Mouse (Mus musculus): Measurements from ENCODE around the gene Fam120b. TPM values are rescaled to one million over a fixed set of nuclear protein-coding genes. Genes with fewer than 3 reads are reported as not detected.
A peak's percentile ranks its signal among the peaks of the same experiment; 100 is the strongest.
"Not testable (repeated sequence)": the region's sequence is repeated elsewhere in the genome, so short reads cannot be mapped to it uniquely, and the experiment has no call there.

The Fam120b gene
- total and polyA plus RNA-seq, 2 experiments from 2014 or later, result 35.8 to 40.6 TPM

DNA sequence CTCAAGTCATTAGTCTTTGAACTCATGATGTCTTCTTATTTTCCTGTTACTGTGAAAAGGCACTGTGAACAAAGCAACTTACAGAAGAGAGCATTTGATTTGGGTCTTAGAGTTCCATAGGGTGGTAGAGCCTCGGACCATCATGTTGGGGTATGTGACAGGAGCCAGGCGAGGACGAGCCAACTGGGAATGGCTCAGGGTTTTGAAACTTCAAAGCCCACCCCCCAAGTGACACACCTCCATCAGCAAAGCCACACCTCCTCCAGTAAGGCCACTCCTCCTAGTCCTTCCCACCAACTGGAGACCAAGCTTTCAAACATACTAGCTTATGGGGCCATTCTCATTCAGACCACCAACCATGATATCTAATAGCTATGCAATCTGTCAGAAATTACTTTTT is 36.0 kb downstream of the Fam120b start:
- Histone ChIP-seq H3K36me3 (ENCODE audit: insufficient read depth, low read length) (peaks cover 43% of the 10 kb centered on the region), H3K4me1 (ENCODE audit: insufficient read depth, low read length) (no peaks in the 10 kb centered on the region), H3K27ac (ENCODE audit: low read depth, low read length) (no peak overlapping the region), H3K9me3 (ENCODE audit: low read length) (no peaks in the 10 kb centered on the region), H3K27me3 (ENCODE audit: insufficient read depth, low read length) (no peaks in the 10 kb centered on the region), H3K9ac (replicated peaks; ENCODE audit: low read length, poor library complexity, severe bottlenecking) (no peak overlapping the region), H3K4me2 (ENCODE audit: low read depth, low read length, poor library complexity, severe bottlenecking) (no peak overlapping the region), H3K4me3 (ENCODE audit: low read depth, low read length) (no peak overlapping the region)
- TF ChIP-seq CTCF (IDR thresholded peaks at IDR 0.05), result no peak
- WGBS, result 83% methylated on average over 3 of the region's 3 CpGs
- no peak for DNase-seq (ENCODE audit: low spot score)
- ATAC-seq (ENCODE audit: low FRiP score), result no peak

DNA sequence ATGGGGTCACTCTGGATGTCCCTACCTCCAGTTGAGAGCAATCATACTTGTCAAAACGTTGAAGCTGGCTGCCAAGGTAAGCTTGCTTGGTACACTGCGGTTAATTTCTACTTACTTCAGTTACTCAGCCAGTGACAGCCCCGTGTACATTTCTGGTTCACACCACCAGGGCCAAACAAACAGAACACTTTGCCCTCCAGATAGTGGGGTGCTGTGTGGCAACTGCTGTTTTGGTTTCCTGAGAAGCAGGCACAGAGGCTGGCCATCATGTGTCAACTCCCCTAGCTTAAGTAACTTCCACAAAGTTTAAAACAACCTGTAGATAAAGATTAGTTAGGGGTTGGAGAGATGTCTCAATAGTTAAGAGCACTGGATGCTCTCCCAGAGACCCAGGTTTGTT is 38.7 kb downstream of the Fam120b start:
- no peaks in the 10 kb centered on the region for H3K27me3 ChIP-seq (ENCODE audit: insufficient read depth, low read length)
- no peaks in the 10 kb centered on the region for H3K9me3 ChIP-seq (ENCODE audit: low read length)
- no peak overlapping the region for H3K4me3 ChIP-seq (ENCODE audit: low read depth, low read length)
- TF ChIP-seq CTCF (IDR thresholded peaks at IDR 0.05), result no peak
- DNase-seq (ENCODE audit: low spot score) (no peak), ATAC-seq (ENCODE audit: low FRiP score) (no peak)
- H3K9ac ChIP-seq (replicated peaks; ENCODE audit: low read length, poor library complexity, severe bottlenecking), result no peak overlapping the region
- H3K36me3 ChIP-seq (ENCODE audit: insufficient read depth, low read length), result peaks cover 19% of the 10 kb centered on the region
- H3K4me1 ChIP-seq (ENCODE audit: insufficient read depth, low read length), result no peaks in the 10 kb centered on the region
- 82% methylated on average over 3 of the region's 3 CpGs for WGBS
- no peak overlapping the region for H3K4me2 ChIP-seq (ENCODE audit: low read depth, low read length, poor library complexity, severe bottlenecking)
- no peak overlapping the region for H3K27ac ChIP-seq (ENCODE audit: low read depth, low read length)

DNA sequence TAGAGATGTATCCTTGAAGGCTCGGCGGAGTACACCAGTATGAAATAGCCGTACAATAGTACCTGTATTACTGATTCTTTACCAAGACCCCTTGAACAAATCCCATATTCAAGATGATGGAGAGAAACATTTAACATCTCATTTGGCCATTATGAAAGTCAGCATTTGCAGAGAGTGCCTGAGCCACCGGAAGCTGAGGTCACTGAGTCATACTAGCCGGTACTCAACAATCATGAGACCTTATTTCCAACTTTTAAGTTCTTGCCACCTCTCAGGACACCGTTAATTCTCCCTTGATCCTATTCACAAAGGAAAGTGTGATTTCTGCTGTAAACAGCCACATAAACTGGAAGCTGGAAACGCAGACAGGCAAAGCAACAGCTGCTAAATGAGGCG is 44.1 kb downstream of the Fam120b start:
- DNase-seq (ENCODE audit: low spot score) (no peak), ATAC-seq (ENCODE audit: low FRiP score) (no peak)
- Histone ChIP-seq H3K4me2 (ENCODE audit: low read depth, low read length, poor library complexity, severe bottlenecking) (no peak overlapping the region), H3K9ac (replicated peaks; ENCODE audit: low read length, poor library complexity, severe bottlenecking) (no peak overlapping the region), H3K4me3 (ENCODE audit: low read depth, low read length) (no peak overlapping the region), H3K36me3 (ENCODE audit: insufficient read depth, low read length) (no peaks in the 10 kb centered on the region), H3K9me3 (ENCODE audit: low read length) (no peaks in the 10 kb centered on the region), H3K27ac (ENCODE audit: low read depth, low read length) (no peak overlapping the region), H3K27me3 (ENCODE audit: insufficient read depth, low read length) (no peaks in the 10 kb centered on the region), H3K4me1 (ENCODE audit: insufficient read depth, low read length) (no peaks in the 10 kb centered on the region)
- TF ChIP-seq CTCF (IDR thresholded peaks at IDR 0.05), result no peak
- 67% methylated on average over 8 of the region's 8 CpGs for WGBS

DNA sequence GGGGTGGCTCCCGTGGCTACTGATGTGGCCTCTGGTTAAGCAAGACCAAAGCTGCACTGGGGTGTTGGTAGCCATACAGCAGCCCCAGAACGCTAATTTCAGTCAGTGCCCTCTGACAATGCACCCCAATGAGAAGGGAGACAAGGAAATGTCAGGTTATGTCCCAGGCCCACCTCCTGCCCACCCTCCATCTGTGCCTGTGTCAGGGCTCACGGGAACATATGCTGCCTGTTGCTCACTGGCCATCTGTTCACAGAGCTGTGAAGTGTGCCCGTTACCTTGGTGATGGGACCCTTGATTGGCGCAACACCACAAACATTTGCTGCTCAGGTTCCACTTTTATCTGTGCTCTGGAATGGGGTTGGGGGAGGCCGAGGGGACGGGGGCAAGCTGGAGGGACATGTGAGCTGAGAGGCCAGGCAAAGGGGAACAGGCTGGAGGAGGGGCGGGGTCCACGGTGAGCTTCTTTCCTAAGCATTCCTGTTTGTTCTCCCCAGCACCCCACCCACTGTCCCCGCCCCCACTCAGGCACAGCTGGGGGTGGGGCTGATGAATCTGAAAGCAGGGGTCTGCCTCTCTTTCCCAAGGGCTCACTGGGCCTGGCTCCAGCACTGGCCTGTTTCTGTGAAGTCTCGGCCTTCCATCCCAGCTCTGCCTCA is 44.6 kb downstream of the Fam120b start:
- Histone ChIP-seq H3K4me3 (ENCODE audit: low read depth, low read length) (no peak overlapping the region), H3K4me2 (ENCODE audit: low read depth, low read length, poor library complexity, severe bottlenecking) (no peak overlapping the region), H3K9ac (replicated peaks; ENCODE audit: low read length, poor library complexity, severe bottlenecking) (no peak overlapping the region), H3K27ac (ENCODE audit: low read depth, low read length) (no peak overlapping the region), H3K4me1 (ENCODE audit: insufficient read depth, low read length) (no peaks in the 10 kb centered on the region), H3K9me3 (ENCODE audit: low read length) (no peaks in the 10 kb centered on the region), H3K27me3 (ENCODE audit: insufficient read depth, low read length) (no peaks in the 10 kb centered on the region), H3K36me3 (ENCODE audit: insufficient read depth, low read length) (no peaks in the 10 kb centered on the region)
- no peak for TF ChIP-seq CTCF (IDR thresholded peaks at IDR 0.05)
- ATAC-seq (ENCODE audit: low FRiP score), result peak; percentile 69
- peak; percentile 81 for DNase-seq (ENCODE audit: low spot score)
- 6% methylated on average over 11 of the region's 11 CpGs for WGBS

DNA sequence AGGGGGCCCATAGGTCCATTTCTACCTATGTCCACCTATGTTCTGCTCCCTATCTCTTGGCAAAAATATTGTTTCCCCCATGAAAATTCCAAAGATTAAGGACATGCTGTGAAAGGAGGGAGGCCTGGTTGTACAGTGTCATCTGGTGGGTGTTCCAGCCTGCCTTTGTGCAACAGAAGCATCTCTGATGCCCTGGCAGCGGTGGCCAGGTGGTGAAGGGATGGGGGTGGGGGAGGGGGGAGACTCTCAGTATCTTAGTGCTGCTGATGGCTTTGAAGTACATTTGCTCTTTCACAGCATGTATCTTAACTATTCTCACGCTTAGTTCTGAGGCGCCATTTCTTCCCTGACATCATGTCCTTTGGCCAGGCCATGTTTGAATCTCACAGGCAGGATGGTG is 49.4 kb downstream of the Fam120b start:
- Histone ChIP-seq H3K4me1 (ENCODE audit: insufficient read depth, low read length) (no peaks in the 10 kb centered on the region), H3K27me3 (ENCODE audit: insufficient read depth, low read length) (no peaks in the 10 kb centered on the region), H3K9ac (replicated peaks; ENCODE audit: low read length, poor library complexity, severe bottlenecking) (no peak overlapping the region), H3K4me2 (ENCODE audit: low read depth, low read length, poor library complexity, severe bottlenecking) (no peak overlapping the region), H3K27ac (ENCODE audit: low read depth, low read length) (no peak overlapping the region), H3K36me3 (ENCODE audit: insufficient read depth, low read length) (no peaks in the 10 kb centered on the region), H3K9me3 (ENCODE audit: low read length) (no peaks in the 10 kb centered on the region), H3K4me3 (ENCODE audit: low read depth, low read length) (no peak overlapping the region)
- DNase-seq (ENCODE audit: low spot score) (no peak), ATAC-seq (ENCODE audit: low FRiP score) (no peak)
- no peak for TF ChIP-seq CTCF (IDR thresholded peaks at IDR 0.05)
- WGBS, result 92% methylated on average over 3 of the region's 3 CpGs

DNA sequence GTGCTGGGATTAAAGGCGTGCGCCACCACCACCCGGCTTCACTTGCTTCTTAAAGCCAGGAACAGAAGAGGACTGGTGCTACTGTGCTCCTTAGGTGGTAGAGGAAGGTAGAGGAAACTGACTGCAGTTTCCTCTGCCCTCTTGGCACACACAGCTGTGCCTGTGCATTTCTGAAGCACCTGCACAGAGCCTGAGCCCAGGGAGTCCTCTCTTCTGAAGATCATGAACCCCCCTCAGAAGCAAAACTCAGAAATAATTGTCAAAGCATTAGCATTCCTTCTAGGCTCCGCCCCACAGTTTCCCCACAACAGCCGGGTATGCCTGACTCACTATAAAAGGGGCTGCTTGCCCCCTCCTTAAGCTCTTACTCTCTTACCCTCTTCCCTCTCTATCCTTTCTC is 51.8 kb downstream of the Fam120b start:
- TF ChIP-seq CTCF (IDR thresholded peaks at IDR 0.05), result no peak
- no peaks in the 10 kb centered on the region for H3K36me3 ChIP-seq (ENCODE audit: insufficient read depth, low read length)
- no peaks in the 10 kb centered on the region for H3K27me3 ChIP-seq (ENCODE audit: insufficient read depth, low read length)
- 74% methylated on average over 5 of the region's 5 CpGs for WGBS
- DNase-seq (ENCODE audit: low spot score) (no peak), ATAC-seq (ENCODE audit: low FRiP score) (no peak)
- no peak overlapping the region for H3K9ac ChIP-seq (replicated peaks; ENCODE audit: low read length, poor library complexity, severe bottlenecking)
- H3K27ac ChIP-seq (ENCODE audit: low read depth, low read length), result no peak overlapping the region
- H3K9me3 ChIP-seq (ENCODE audit: low read length), result no peaks in the 10 kb centered on the region
- H3K4me2 ChIP-seq (ENCODE audit: low read depth, low read length, poor library complexity, severe bottlenecking), result no peak overlapping the region
- no peak overlapping the region for H3K4me3 ChIP-seq (ENCODE audit: low read depth, low read length)
- no peaks in the 10 kb centered on the region for H3K4me1 ChIP-seq (ENCODE audit: insufficient read depth, low read length)

DNA sequence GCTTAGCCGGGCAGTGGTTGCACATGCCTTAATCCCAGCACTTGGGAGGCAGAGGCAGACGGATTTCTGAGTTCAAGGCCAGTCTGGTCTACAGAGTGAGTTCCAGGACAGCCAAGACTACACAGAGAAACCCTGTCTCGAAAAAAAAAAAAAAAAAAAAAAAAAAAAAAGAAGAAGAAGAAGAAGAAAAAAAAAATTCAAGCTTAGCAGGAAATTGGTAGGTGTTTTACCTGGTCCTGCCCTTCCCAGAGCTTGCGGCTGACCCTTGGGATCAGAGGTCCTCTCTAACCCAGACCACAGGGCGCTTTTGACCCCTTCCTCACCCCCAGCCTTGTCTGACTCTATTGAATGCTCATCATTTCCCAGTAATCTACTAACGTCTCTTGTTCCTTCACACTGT is 53.1 kb downstream of the Fam120b start:
- H3K27me3 ChIP-seq (ENCODE audit: insufficient read depth, low read length); DNase-seq (ENCODE audit: low spot score); H3K9ac ChIP-seq (replicated peaks; ENCODE audit: low read length, poor library complexity, severe bottlenecking); ATAC-seq (ENCODE audit: low FRiP score); H3K4me3 ChIP-seq (ENCODE audit: low read depth, low read length); H3K4me1 ChIP-seq (ENCODE audit: insufficient read depth, low read length); H3K27ac ChIP-seq (ENCODE audit: low read depth, low read length); H3K9me3 ChIP-seq (ENCODE audit: low read length); H3K36me3 ChIP-seq (ENCODE audit: insufficient read depth, low read length); H3K4me2 ChIP-seq (ENCODE audit: low read depth, low read length, poor library complexity, severe bottlenecking): not testable (repeated sequence)
- WGBS, result 84% methylated on average over 5 of the region's 6 CpGs
